In the genomic region with DNA sequence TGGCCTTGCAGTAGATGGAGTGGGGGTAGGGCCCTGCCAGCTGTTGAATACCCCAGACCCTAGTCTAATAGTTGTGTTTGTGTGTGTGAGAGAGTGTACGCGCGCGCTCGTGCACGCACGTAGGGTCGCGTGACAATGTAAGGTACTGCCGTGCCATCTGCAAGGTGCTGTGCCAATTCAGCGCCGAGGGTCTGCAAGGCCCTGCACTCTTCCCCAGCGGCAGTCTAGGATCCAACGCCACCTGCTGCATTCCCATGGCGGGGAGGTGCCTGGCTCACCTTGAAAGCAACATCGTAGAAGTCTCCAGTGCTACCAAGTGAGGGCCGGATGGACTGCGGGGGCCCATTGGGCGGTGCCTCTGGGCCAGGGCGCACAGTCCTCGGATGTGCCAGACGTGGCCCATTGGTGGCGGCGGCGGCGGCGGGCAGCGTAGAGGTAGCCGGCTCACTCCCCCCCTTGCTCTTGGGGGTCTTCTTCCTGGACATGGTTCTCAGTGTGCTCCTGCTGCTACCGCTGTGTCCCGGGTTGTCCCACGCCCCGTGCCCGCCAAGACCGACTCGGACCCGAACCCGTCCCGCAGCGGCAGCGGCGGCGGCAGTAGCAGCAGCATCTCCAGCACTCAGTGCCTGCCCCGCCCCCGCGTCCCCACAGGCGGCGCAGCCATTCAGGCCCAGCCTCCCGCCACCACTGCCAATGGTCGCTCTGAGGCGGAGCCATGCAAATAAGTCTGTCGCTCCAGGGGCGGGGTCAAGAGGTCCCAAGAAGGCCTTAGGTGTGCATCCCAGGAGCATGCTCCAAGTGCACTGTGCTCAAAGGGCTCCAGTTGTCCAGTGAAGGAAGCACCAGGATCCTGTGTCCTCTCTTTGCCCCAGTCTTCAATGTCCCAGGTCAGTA, we compare ENCODE assay signal across 8 mouse cellular contexts. TPM values are rescaled to one million over a fixed set of nuclear protein-coding genes. Genes with fewer than 3 reads are reported as not detected.
A peak's percentile ranks its signal among the peaks of the same experiment; 100 is the strongest.
DNase-seq lines count a peak whose midpoint lies in the region; ATAC-seq lines count a peak whose summit lies in the region.

No protein-coding gene starts in this region.

- peak overlapping the region; percentile 44 for H3K4me3 ChIP-seq in heart, embryonic 12.5 days
- H3K4me3 ChIP-seq in kidney, embryonic 16.5 days (ENCODE audit: low read length), result peak overlapping the region; percentile 34
- peak overlapping the region; percentile 59 for H3K4me3 ChIP-seq in liver, embryonic 12.5 days

- peak overlapping the region; percentile 93 for H3K4me2 ChIP-seq in heart, embryonic 12.5 days
- peak overlapping the region; percentile 59 for H3K4me2 ChIP-seq in kidney, embryonic 16.5 days (replicated peaks; ENCODE audit: low read depth, low read length)
- peak overlapping the region; percentile 94 for H3K4me2 ChIP-seq in liver, embryonic 12.5 days

- H3K9ac ChIP-seq in heart, embryonic 12.5 days, result peak overlapping the region; percentile 66
- peak overlapping the region; percentile 53 for H3K9ac ChIP-seq in kidney, embryonic 16.5 days (replicated peaks; ENCODE audit: low read length)
- peak overlapping the region; percentile 68 for H3K9ac ChIP-seq in liver, embryonic 12.5 days

- H3K4me1 ChIP-seq in heart, embryonic 12.5 days (replicated peaks), result peaks cover 46% of the 10 kb centered on the region
- H3K4me1 ChIP-seq in kidney, embryonic 16.5 days (ENCODE audit: insufficient read depth, low read length), result peaks cover 42% of the 10 kb centered on the region
- H3K4me1 ChIP-seq in liver, embryonic 12.5 days, result peaks cover 62% of the 10 kb centered on the region

- WGBS in heart, embryonic 12.5 days, result 7% methylated on average over 53 of the region's 53 CpGs
- WGBS in kidney, embryonic 16.5 days, result 9% methylated on average over 51 of the region's 53 CpGs
- 9% methylated on average over 51 of the region's 53 CpGs for WGBS in liver, embryonic 12.5 days (ENCODE audit: insufficient replicate concordance)

- no peak overlapping the region for H3K27ac ChIP-seq in heart, embryonic 12.5 days (ENCODE audit: poor library complexity, severe bottlenecking)
- no peak overlapping the region for H3K27ac ChIP-seq in kidney, embryonic 16.5 days (ENCODE audit: low read length)
- H3K27ac ChIP-seq in liver, embryonic 12.5 days, result peak overlapping the region; percentile 17; the same call in 1 of the 2 replicates

- peaks cover 20% of the 10 kb centered on the region for H3K36me3 ChIP-seq in heart, embryonic 12.5 days
- H3K36me3 ChIP-seq in kidney, embryonic 16.5 days (ENCODE audit: insufficient read depth, low read length), result peaks cover 17% of the 10 kb centered on the region; the same call in 1 of the 2 replicates
- peaks cover 22% of the 10 kb centered on the region for H3K36me3 ChIP-seq in liver, embryonic 12.5 days
- H3K36me3 ChIP-seq in splenic B cell, adult 2 months (ENCODE audit: control insufficient read depth, insufficient read depth, low read length, poor library complexity, severe bottlenecking), result 0 out of 2 replicates have a peak, but pooled peaks cover 1% of the 10 kb centered on the region

- peak; percentile 85 for DNase-seq in CD4-positive helper T cell, adult 2 months (ENCODE audit: low read depth, low spot score)
- DNase-seq in c-Kit-positive CD71-negative TER-119-negative erythroid progenitor cells, embryonic 14.5 days (ENCODE audit: low read depth), result peak; percentile 84
- DNase-seq in fat pad, adult 2 months (ENCODE audit: extremely low read depth, low read depth, low spot score), result peak; percentile 31
- DNase-seq in natural killer cell, adult 2 months (ENCODE audit: low spot score in 2 of 2), result peak; percentile 56 to 79
- peak; percentile 83 for DNase-seq in splenic B cell, adult 2 months (ENCODE audit: low read depth, low spot score)

- no peaks in the 10 kb centered on the region for H3K9me3 ChIP-seq in heart, embryonic 12.5 days (replicated peaks)
- H3K9me3 ChIP-seq in kidney, embryonic 16.5 days (ENCODE audit: low read length), result no peaks in the 10 kb centered on the region
- no peaks in the 10 kb centered on the region for H3K9me3 ChIP-seq in liver, embryonic 12.5 days (replicated peaks)

- peak; percentile 73 for ATAC-seq in heart, embryonic 12.5 days (ENCODE audit: insufficient number of reproducible peaks, low FRiP score)
- ATAC-seq in kidney, embryonic 16.5 days (ENCODE audit: low FRiP score, low TSS enrichment), result peak; percentile 67
- ATAC-seq in liver, embryonic 12.5 days, result peak; percentile 85

- H3K27me3 ChIP-seq in heart, embryonic 12.5 days (replicated peaks), result no peaks in the 10 kb centered on the region
- H3K27me3 ChIP-seq in kidney, embryonic 16.5 days (ENCODE audit: insufficient read depth, low read length), result no peaks in the 10 kb centered on the region
- no peaks in the 10 kb centered on the region for H3K27me3 ChIP-seq in liver, embryonic 12.5 days (replicated peaks)
- H3K27me3 ChIP-seq in splenic B cell, adult 2 months (ENCODE audit: control insufficient read depth, insufficient read depth, low read length, poor library complexity, severe bottlenecking), result no peaks in the 10 kb centered on the region

RNA-seq across cellular contexts. Expression of gene Rab26, which starts 0.7 kb away (rescaled TPM):
- polyA plus RNA-seq in heart, embryonic 12.5 days (2016; fragmentation: Nextera tagmentation; extraction: Ambion mirVana), result 1.2 TPM in 2 replicates
- polyA plus RNA-seq in kidney, embryonic 16.5 days (2015; fragmentation: Nextera tagmentation; extraction: Ambion mirVana), result 2.8 and 3.0 TPM in 2 replicates
- 1.3 and 1.9 TPM in 2 replicates for polyA plus RNA-seq in liver, embryonic 12.5 days (2016; fragmentation: Nextera tagmentation; extraction: Ambion mirVana)

RNA-seq across cellular contexts. Expression of gene Traf7, which starts 5.6 kb away (rescaled TPM):
- 71.8 and 81.4 TPM in 2 replicates for polyA plus RNA-seq in heart, embryonic 12.5 days (2016; fragmentation: Nextera tagmentation; extraction: Ambion mirVana)
- 102 and 113 TPM in 2 replicates for polyA plus RNA-seq in kidney, embryonic 16.5 days (2015; fragmentation: Nextera tagmentation; extraction: Ambion mirVana)
- 52.2 and 55.4 TPM in 2 replicates for polyA plus RNA-seq in liver, embryonic 12.5 days (2016; fragmentation: Nextera tagmentation; extraction: Ambion mirVana)

RNA-seq across cellular contexts. Expression of gene Pkd1, which starts 16.3 kb away (rescaled TPM):
- 18.1 and 18.9 TPM in 2 replicates for polyA plus RNA-seq in heart, embryonic 12.5 days (2016; fragmentation: Nextera tagmentation; extraction: Ambion mirVana)
- polyA plus RNA-seq in kidney, embryonic 16.5 days (2015; fragmentation: Nextera tagmentation; extraction: Ambion mirVana), result 22.5 and 24.3 TPM in 2 replicates
- polyA plus RNA-seq in liver, embryonic 12.5 days (2016; fragmentation: Nextera tagmentation; extraction: Ambion mirVana), result 6.0 and 6.5 TPM in 2 replicates

RNA-seq across cellular contexts. Expression of gene Caskin1, which starts 44.9 kb away (rescaled TPM):
- 0.64 and 0.77 TPM in 2 replicates for polyA plus RNA-seq in heart, embryonic 12.5 days (2016; fragmentation: Nextera tagmentation; extraction: Ambion mirVana)
- polyA plus RNA-seq in kidney, embryonic 16.5 days (2015; fragmentation: Nextera tagmentation; extraction: Ambion mirVana), result 1.5 and 2.2 TPM in 2 replicates
- 0.14 and 0.32 TPM in 2 replicates for polyA plus RNA-seq in liver, embryonic 12.5 days (2016; fragmentation: Nextera tagmentation; extraction: Ambion mirVana)

RNA-seq across cellular contexts. Expression of gene Mlst8, which starts 54.5 kb away (rescaled TPM):
- 17.8 and 20.5 TPM in 2 replicates for polyA plus RNA-seq in heart, embryonic 12.5 days (2016; fragmentation: Nextera tagmentation; extraction: Ambion mirVana)
- polyA plus RNA-seq in kidney, embryonic 16.5 days (2015; fragmentation: Nextera tagmentation; extraction: Ambion mirVana), result 39.3 and 40.2 TPM in 2 replicates
- 17.2 and 19.4 TPM in 2 replicates for polyA plus RNA-seq in liver, embryonic 12.5 days (2016; fragmentation: Nextera tagmentation; extraction: Ambion mirVana)

Comparison
In these comparisons a context has a peak if more than half of its experiments do, and no peak if none do; other contexts are left out.
1. DNase-seq: peak in every context shown above with its lines; median percentile 85 in CD4-positive helper T cell, adult 2 months; 84 in c-Kit-positive CD71-negative TER-119-negative erythroid progenitor cells, embryonic 14.5 days; 83 in splenic B cell, adult 2 months; 68 in natural killer cell, adult 2 months; 31 in fat pad, adult 2 months.